Mouse (Mus musculus): Measurements from ENCODE around the gene Hist1h2bk. TPM values are rescaled to one million over a fixed set of nuclear protein-coding genes. Genes with fewer than 3 reads are reported as not detected.
"Not testable (repeated sequence)": the region's sequence is repeated elsewhere in the genome, so short reads cannot be mapped to it uniquely, and the experiment has no call there.

Hist1h2bk gene
- polyA plus RNA-seq, 1 experiment from 2014 or later, result 10.0 TPM

DNA sequence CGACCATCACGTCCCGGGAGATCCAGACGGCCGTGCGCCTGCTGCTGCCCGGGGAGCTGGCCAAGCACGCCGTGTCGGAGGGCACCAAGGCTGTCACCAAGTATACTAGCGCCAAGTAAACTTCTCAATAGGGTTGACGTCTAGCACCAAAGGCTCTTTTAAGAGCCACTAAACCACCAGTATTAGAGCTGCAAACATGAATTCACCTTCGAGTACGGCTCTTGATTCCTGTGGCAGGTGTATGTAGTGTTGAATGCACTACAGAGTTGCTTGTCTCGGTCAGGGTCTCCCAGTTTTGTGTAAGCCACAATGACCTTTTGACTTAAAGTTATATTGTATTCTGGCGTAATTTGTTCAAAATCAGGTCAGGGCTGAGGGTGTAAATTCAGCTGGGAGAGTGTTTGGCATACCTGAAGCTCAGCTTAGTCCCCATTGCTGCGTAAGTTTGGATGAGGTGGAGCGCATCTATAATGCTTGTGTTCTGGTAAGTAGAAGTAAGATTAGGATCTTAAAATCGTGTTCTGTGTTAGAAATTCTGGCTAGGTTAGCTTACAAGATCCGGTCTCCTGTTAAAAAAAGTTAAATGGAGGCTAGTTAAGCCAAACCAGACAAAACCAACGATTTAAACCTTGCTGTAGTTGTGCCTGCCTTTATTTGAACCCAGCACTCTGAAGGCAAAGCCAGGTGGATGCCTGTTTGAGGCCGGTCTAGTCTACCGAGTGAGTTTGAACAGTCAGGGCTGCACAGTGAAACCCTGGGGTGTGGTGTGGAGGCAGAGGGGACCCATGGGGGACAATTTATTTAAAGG is 683 bp downstream of the Hist1h2bk start:
- Histone ChIP-seq H3K27ac (replicated peaks) (peak overlapping the region; percentile 91), H3K9me3 (no peaks in the 10 kb centered on the region), H3K4me1 (peaks cover 26% of the 10 kb centered on the region), H3K36me3 (replicated peaks) (no peaks in the 10 kb centered on the region), H3K27me3 (replicated peaks; ENCODE audit: low read depth, poor library complexity, severe bottlenecking) (no peaks in the 10 kb centered on the region), H3K4me3 (peak overlapping the region; percentile 61)
- DNase-seq (ENCODE audit: low spot score), result peak; percentile 63
- WGBS, result 2% methylated on average over 22 of the region's 23 CpGs

GRCm38 (mm10) chr13:22036986-22037385 is 1.3 kb downstream of the Hist1h2bk start:
- no peaks in the 10 kb centered on the region for H3K36me3 ChIP-seq (replicated peaks)
- H3K4me1 ChIP-seq, result peaks cover 28% of the 10 kb centered on the region
- WGBS, result 71% methylated on average over 3 of the region's 3 CpGs
- no peaks in the 10 kb centered on the region for H3K9me3 ChIP-seq
- no peak for DNase-seq (ENCODE audit: low spot score)
- no peaks in the 10 kb centered on the region for H3K27me3 ChIP-seq (replicated peaks; ENCODE audit: low read depth, poor library complexity, severe bottlenecking)
- peak overlapping the region; percentile 91 for H3K27ac ChIP-seq (replicated peaks)
- H3K4me3 ChIP-seq, result peak overlapping the region; percentile 61

- no peak for DNase-seq (ENCODE audit: low spot score)
- Histone ChIP-seq H3K9me3 (no peaks in the 10 kb centered on the region), H3K27ac (replicated peaks) (peak overlapping the region; percentile 91), H3K36me3 (replicated peaks) (no peaks in the 10 kb centered on the region), H3K4me3 (peak overlapping the region; percentile 61; the same call in 1 of the 2 replicates), H3K4me1 (peaks cover 31% of the 10 kb centered on the region), H3K27me3 (replicated peaks; ENCODE audit: low read depth, poor library complexity, severe bottlenecking) (no peaks in the 10 kb centered on the region)
- 69% methylated on average over 2 of the region's 2 CpGs for WGBS
Measured at GRCm38 (mm10) chr13:22037415-22037814, 1.7 kb downstream of the Hist1h2bk start.

GRCm38 (mm10) chr13:22039364-22039763 is 3.7 kb downstream of the Hist1h2bk start:
- Histone ChIP-seq H3K27ac (replicated peaks) (peak overlapping the region; percentile 94), H3K27me3 (replicated peaks; ENCODE audit: low read depth, poor library complexity, severe bottlenecking) (no peaks in the 10 kb centered on the region), H3K9me3 (no peaks in the 10 kb centered on the region), H3K4me1 (peaks cover 20% of the 10 kb centered on the region), H3K36me3 (replicated peaks) (no peaks in the 10 kb centered on the region), H3K4me3 (peak overlapping the region; percentile 63)
- 70% methylated on average over 5 of the region's 5 CpGs for WGBS
- no peak for DNase-seq (ENCODE audit: low spot score)

DNA sequence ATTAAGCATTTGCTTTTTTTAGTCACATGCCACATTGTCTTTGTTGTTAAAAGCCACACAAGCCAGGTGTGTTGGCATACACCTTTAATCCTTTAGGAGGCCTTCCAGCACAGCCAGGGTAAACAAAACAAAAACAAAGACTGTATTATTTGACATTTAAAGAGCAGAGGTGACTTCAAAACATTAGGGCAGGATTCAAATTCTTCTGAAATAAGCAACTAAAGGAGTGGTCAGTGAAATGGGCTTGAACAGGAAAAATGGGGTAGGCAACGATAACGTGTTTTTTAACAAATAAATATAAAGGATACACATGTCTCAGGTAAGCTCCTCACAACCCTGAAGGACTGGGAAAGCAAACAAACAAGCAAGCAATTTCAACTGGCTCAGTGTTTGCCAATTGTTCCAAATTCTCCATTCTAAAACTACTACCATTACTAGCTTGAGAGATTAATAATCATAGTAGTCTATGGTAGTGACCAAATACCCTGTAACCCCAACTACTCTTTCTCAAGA is 4.3 kb downstream of the Hist1h2bk start:
- H3K27me3 ChIP-seq (replicated peaks; ENCODE audit: low read depth, poor library complexity, severe bottlenecking), result no peaks in the 10 kb centered on the region
- H3K4me1 ChIP-seq, result peaks cover 22% of the 10 kb centered on the region
- H3K36me3 ChIP-seq (replicated peaks), result no peaks in the 10 kb centered on the region
- H3K4me3 ChIP-seq, result peak overlapping the region; percentile 63
- no peak for DNase-seq (ENCODE audit: low spot score)
- WGBS, result 8% methylated on average over 2 of the region's 2 CpGs
- no peaks in the 10 kb centered on the region for H3K9me3 ChIP-seq
- H3K27ac ChIP-seq (replicated peaks), result peak overlapping the region; percentile 94

DNA sequence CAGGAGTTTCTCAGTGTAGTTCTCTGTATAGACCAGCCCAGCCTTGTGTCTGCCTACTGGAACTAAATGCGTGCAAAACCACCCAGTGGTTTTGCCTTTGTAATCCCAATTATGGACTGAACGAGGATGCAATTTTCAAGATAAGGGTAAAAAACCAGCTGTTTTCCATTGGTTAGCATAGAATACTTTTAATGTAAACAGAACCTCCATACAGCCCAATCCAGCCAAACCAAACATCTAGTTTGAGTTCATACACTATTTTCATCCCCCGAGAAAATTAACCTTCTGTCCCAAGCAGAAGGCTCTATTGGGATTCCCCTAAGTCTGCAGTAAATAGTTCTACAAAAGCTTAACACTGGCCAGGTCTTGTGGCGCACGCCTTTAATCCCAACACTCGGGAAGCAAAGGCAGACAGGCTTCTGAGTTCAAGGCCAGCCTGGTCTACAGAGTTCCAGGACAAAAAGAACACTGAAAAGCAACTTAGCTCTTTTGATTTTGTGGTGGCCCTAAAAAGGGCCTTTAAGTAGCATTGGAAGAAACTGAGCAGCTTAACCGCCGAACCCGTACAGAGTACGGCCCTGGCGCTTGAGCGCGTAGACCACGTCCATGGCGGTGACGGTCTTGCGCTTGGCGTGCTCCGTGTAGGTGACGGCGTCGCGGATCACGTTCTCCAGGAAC is 4.9 kb downstream of the Hist1h2bk start:
- DNase-seq (ENCODE audit: low spot score), result peak; percentile 62
- Histone ChIP-seq H3K4me3 (peak overlapping the region; percentile 63), H3K4me1 (peaks cover 22% of the 10 kb centered on the region), H3K27ac (replicated peaks) (peak overlapping the region; percentile 94), H3K27me3 (replicated peaks; ENCODE audit: low read depth, poor library complexity, severe bottlenecking) (no peaks in the 10 kb centered on the region), H3K36me3 (replicated peaks) (no peaks in the 10 kb centered on the region), H3K9me3 (no peaks in the 10 kb centered on the region)
- WGBS, result under 1% methylated on average over 24 of the region's 24 CpGs

- not testable (repeated sequence) for H3K27me3 ChIP-seq (replicated peaks; ENCODE audit: low read depth, poor library complexity, severe bottlenecking); H3K36me3 ChIP-seq (replicated peaks); H3K9me3 ChIP-seq
- peaks cover 22% of the 10 kb centered on the region for H3K4me1 ChIP-seq
- peak; percentile 94 for DNase-seq (ENCODE audit: low spot score)
- H3K4me3 ChIP-seq, result peak within 1 kb of the TSS; percentile 63
- WGBS, result under 1% methylated on average over 27 of the region's 27 CpGs
- peak within 1 kb of the TSS; percentile 94 for H3K27ac ChIP-seq (replicated peaks)
Measured at GRCm38 (mm10) chr13:22041142-22041536, 5.5 kb downstream of the Hist1h2bk start, which contains the start of gene Hist1h4i. Gene Hist1h4i (minus strand): TSS chr13:22041362.

GRCm38 (mm10) chr13:22041651-22042567 is 6.2 kb downstream of the Hist1h2bk start:
- H3K9me3 ChIP-seq, result no peaks in the 10 kb centered on the region
- peaks cover 15% of the 10 kb centered on the region for H3K4me1 ChIP-seq
- WGBS, result 3% methylated on average over 13 of the region's 13 CpGs
- H3K36me3 ChIP-seq (replicated peaks), result no peaks in the 10 kb centered on the region
- DNase-seq (ENCODE audit: low spot score), result peak; percentile 43
- H3K4me3 ChIP-seq, result peak overlapping the region; percentile 63
- H3K27me3 ChIP-seq (replicated peaks; ENCODE audit: low read depth, poor library complexity, severe bottlenecking), result no peaks in the 10 kb centered on the region
- peak overlapping the region; percentile 94 for H3K27ac ChIP-seq (replicated peaks)

DNA sequence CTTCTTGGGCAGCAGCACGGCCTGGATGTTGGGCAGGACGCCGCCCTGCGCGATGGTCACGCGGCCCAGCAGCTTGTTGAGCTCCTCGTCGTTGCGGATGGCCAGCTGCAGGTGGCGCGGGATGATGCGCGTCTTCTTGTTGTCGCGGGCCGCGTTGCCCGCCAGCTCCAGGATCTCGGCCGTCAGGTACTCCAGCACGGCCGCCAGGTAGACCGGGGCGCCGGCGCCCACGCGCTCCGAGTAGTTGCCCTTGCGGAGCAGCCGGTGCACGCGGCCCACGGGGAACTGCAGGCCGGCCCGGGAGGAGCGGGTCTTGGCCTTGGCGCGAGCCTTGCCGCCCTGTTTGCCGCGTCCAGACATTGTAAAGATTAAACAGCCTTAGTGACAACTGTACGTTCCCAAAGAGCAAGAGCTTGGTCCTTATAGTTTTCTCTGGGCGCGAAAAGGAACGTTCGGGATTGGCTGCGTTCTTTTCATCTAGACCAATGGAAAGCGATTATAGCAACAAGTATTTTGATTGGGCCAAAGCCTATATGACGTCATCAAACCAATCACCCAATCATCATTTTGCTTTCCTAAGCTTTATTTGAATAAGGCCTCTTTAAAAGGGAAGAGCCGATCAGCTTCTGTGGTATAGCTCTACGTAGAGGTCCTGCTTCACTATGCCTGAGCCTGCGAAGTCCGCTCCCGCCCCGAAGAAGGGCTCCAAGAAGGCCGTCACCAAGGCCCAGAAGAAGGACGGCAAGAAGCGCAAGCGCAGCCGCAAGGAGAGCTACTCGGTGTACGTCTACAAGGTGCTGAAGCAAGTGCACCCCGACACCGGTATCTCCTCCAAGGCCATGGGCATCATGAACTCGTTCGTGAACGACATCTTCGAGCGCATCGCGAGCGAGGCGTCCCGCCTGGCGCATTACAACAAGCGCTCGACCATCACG is 7.2 kb downstream of the Hist1h2bk start, which contains the start of the genes Hist1h2ag and Hist1h2bj:
Gene Hist1h2ag (minus strand): TSS at position 377 of the 935 bp plus-strand sequence.
Gene Hist1h2bj (plus strand): TSS at position 647 of the 935 bp plus-strand sequence.
- not testable (repeated sequence) for H3K27me3 ChIP-seq (replicated peaks; ENCODE audit: low read depth, poor library complexity, severe bottlenecking); H3K36me3 ChIP-seq (replicated peaks); H3K9me3 ChIP-seq
- Histone ChIP-seq H3K4me1 (peaks cover 15% of the 10 kb centered on the region), H3K27ac (replicated peaks) (peak within 1 kb of the TSS; percentile 94), H3K4me3 (peak within 1 kb of the TSS; percentile 63)
- under 1% methylated on average over 57 of the region's 80 CpGs for WGBS
- peak; percentile 87 for DNase-seq (ENCODE audit: low spot score)

DNA sequence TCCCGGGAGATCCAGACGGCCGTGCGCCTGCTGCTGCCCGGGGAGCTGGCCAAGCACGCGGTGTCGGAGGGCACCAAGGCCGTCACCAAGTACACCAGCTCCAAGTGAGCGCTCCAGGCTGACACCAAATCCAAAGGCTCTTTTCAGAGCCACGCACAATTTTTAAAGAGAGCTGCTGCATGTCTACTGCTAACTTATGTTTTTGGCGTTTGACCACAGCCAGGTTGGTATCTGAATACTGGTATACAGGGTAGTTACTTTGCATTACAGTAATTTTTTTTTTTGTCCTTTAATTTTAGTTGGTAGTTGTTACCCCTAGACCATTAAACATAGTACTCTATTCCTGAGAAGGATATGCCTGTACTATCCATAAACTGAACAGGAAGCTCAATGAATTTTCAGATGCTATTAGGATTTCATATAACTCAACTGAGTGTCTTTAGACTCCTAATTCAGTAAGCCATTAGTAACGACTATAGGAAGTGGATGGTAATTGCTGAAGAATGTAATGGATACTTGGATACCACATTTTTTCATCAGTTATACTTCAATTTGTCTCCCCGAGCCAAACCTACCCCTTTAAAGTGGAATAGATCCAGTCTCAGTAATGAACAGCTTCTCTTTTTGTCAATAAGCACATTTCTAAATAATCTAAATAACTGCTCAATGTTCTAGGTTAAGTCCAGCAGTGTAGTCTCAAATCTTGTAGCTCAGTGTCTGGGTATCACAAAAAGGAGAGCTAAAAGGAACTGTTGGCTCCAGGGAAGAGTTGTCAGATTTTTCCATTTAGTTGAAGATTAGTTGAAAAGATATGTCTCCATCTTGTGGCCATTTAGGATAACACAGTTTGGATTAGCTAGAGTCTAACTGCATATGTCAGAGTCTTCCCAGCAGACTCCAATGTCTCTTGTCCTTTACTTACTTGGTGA is 8.1 kb downstream of the Hist1h2bk start:
- peaks cover 15% of the 10 kb centered on the region for H3K4me1 ChIP-seq
- peak overlapping the region; percentile 80 for H3K27ac ChIP-seq (replicated peaks)
- DNase-seq (ENCODE audit: low spot score), result peak; percentile 46
- H3K4me3 ChIP-seq, result peak overlapping the region; percentile 57
- no peaks in the 10 kb centered on the region for H3K27me3 ChIP-seq (replicated peaks; ENCODE audit: low read depth, poor library complexity, severe bottlenecking)
- under 1% methylated on average over 14 of the region's 14 CpGs for WGBS
- H3K36me3 ChIP-seq (replicated peaks), result no peaks in the 10 kb centered on the region
- H3K9me3 ChIP-seq, result no peaks in the 10 kb centered on the region
